Mouse (Mus musculus): ENCODE data around the gene Ap1ar.

DNA sequence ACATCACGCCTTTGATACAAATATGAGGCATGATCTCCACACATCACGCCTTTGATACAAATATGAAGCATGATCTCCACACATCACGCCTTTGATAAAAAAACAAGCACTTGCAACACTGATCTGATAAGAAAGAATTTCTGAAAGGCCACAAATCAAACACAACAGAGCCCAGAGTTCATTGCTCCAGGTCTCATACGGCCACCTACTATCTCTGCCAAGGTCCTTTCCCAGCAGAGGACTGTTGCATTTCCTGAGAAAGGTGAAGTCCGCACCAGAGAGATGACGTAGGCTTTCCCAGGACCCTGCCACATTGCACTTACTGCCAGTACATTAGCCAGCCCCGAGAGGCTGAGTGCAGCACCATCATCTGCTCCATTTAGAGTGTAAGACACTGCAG lies 28.2 kb downstream of the Ap1ar start:
- TF ChIP-seq CTCF (IDR thresholded peaks at IDR 0.05; ENCODE audit: low read depth) = no peak
- TF ChIP-seq EP300 (optimal IDR thresholded peaks at IDR 0.05) = no peak
